Mouse (Mus musculus) right cerebral cortex, adult 2 months (tissue): Measurements from ENCODE around the gene Ncapg.

Experiments
- DNase-seq, 2 experiments: peaks; one replicate each; pipeline ENCODE4 v3.0.0; 2021 to 2022; ENCODE audit warnings: low spot score in 2 of 2

Ncapg gene

GRCm38 (mm10) chr5:45691678-45692077, 22.0 kb downstream of the Ncapg start:
- no peak for DNase-seq

GRCm38 (mm10) chr5:45706811-45707210, 37.1 kb downstream of the Ncapg start:
- DNase-seq = no peak

- DNase-seq = no peak
These were observed 39.9 kb downstream of the Ncapg start for GRCm38 (mm10) chr5:45709653-45710052.

GRCm38 (mm10) chr5:45718848-45719488, 49.2 kb downstream of the Ncapg start:
- no peak for DNase-seq

GRCm38 (mm10) chr5:45733751-45734150, 64.0 kb downstream of the Ncapg start:
- DNase-seq = no peak

- no peak for DNase-seq
These were observed 68.2 kb downstream of the Ncapg start for GRCm38 (mm10) chr5:45737911-45738310.
